Mouse (Mus musculus): ENCODE data around the gene Opn3. TPM values are rescaled to one million over a fixed set of nuclear protein-coding genes. Genes with fewer than 3 reads are reported as not detected.

The Opn3 gene
- total and polyA plus RNA-seq, 3 experiments = 0.50 to 2.2 TPM; not detected in 1

DNA sequence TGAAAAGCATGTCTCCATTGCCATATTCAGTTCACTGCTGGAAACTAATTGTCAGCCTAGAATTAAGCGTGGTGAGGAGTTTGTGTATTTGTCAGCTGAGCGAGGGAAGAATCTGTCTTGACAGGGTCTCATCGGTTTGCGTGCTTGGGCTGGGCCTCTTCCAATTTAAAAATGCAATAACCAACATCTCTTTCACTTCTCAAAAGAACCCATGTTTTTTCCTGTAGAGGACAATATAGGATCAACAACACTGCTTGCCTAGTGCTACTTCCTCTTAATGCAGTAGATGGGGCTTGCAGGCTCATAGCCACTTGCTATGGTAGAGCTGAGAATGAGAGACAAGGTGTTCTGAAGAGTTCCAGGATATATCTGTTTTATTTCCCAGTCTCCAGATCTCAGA is 32.7 kb downstream of the Opn3 start:
- DNase-seq (ENCODE audit: low read depth, low spot score) = no peak
- no peaks in the 10 kb centered on the region for H3K4me1 ChIP-seq (ENCODE audit: control insufficient read depth in 1 of 2, insufficient read depth in 2 of 2, low read length in 2 of 2)
- H3K9ac ChIP-seq (ENCODE audit: control insufficient read depth, low read depth, low read length, poor library complexity, severe bottlenecking) = no peak overlapping the region
- no peaks in the 10 kb centered on the region for H3K79me2 ChIP-seq (ENCODE audit: control insufficient read depth, insufficient read depth, low read length, poor library complexity)
- H3K4me3 ChIP-seq (ENCODE audit: control insufficient read depth in 1 of 2, insufficient read depth in 1 of 2, low read depth in 2 of 2, low read length in 2 of 2) = no peak overlapping the region
- TF ChIP-seq RCOR1 (IDR thresholded peaks at IDR 0.05; ENCODE audit: low read depth, low read length) (no peak), POLR2AphosphoS2 (IDR thresholded peaks at IDR 0.05; ENCODE audit: low read length) (no peak), CHD1 (IDR thresholded peaks at IDR 0.05; ENCODE audit: low read depth, low read length) (no peak), BHLHE40 (IDR thresholded peaks at IDR 0.05; ENCODE audit: borderline replicate concordance, low read depth, low read length) (no peak), UBTF (IDR thresholded peaks at IDR 0.05; ENCODE audit: borderline replicate concordance, insufficient read depth, low read depth, low read length) (no peak)
- H3K9me3 ChIP-seq (replicated peaks; ENCODE audit: insufficient read depth, low read length) = no peaks in the 10 kb centered on the region
- no peaks in the 10 kb centered on the region for H3K36me3 ChIP-seq (ENCODE audit: control insufficient read depth in 1 of 2, insufficient read depth in 2 of 2, low read length in 2 of 2)
- no peak overlapping the region for H3K27ac ChIP-seq (ENCODE audit: control insufficient read depth, low read depth, low read length)
- H3K27me3 ChIP-seq (ENCODE audit: control insufficient read depth in 1 of 2, insufficient read depth in 2 of 2, low read length in 2 of 2) = no peaks in the 10 kb centered on the region

DNA sequence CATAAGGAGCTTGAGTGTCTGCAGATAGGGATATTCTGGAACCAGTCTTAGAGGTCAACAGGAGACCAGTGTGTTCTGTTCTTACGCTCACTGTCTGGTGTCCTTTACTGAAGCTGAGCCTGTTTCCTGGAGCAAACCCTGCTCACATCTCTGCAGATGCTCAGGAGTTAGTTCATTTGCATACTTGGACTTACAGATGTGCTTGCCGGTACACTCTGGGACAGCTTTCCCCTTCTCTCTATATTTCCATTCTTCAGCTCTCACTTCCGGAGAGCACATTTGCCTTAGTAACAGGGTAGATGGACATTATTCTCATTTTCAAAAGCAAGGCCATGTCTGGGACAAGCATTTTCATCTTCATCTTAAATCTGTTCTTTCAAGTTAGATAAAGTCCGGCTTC is 44.0 kb downstream of the Opn3 start:
- H3K9me3 ChIP-seq (replicated peaks; ENCODE audit: insufficient read depth, low read length) = no peaks in the 10 kb centered on the region
- peaks cover 0 to 4% of the 10 kb centered on the region in 2 experiments; a peak in 3 of 4 replicates for H3K4me1 ChIP-seq (ENCODE audit: control insufficient read depth in 1 of 2, insufficient read depth in 2 of 2, low read length in 2 of 2)
- H3K27ac ChIP-seq (ENCODE audit: control insufficient read depth, low read depth, low read length) = no peak overlapping the region
- H3K27me3 ChIP-seq (ENCODE audit: control insufficient read depth in 1 of 2, insufficient read depth in 2 of 2, low read length in 2 of 2) = no peaks in the 10 kb centered on the region
- DNase-seq (ENCODE audit: low read depth, low spot score) = no peak
- H3K36me3 ChIP-seq (ENCODE audit: control insufficient read depth in 1 of 2, insufficient read depth in 2 of 2, low read length in 2 of 2) = 0 out of 4 replicates have a peak, but pooled peaks cover 0 to 3% of the 10 kb centered on the region in 2 experiments
- no peak for TF ChIP-seq MEF2A (IDR thresholded peaks at IDR 0.05; ENCODE audit: extremely low read depth, insufficient replicate concordance, low read depth, low read length, poor library complexity, severe bottlenecking)
- TF ChIP-seq MYC (IDR thresholded peaks at IDR 0.05; ENCODE audit: low read depth, low read length) = no peak
- TF ChIP-seq TCF12 (IDR thresholded peaks at IDR 0.05; ENCODE audit: low read depth, low read length) = no peak
- H3K79me2 ChIP-seq (ENCODE audit: control insufficient read depth, insufficient read depth, low read length, poor library complexity) = no peaks in the 10 kb centered on the region
- no peak overlapping the region for H3K9ac ChIP-seq (ENCODE audit: control insufficient read depth, low read depth, low read length, poor library complexity, severe bottlenecking)
- no peak overlapping the region for H3K4me3 ChIP-seq (ENCODE audit: control insufficient read depth in 1 of 2, insufficient read depth in 1 of 2, low read depth in 2 of 2, low read length in 2 of 2)

- Histone ChIP-seq H3K9me3 (replicated peaks; ENCODE audit: insufficient read depth, low read length) (no peaks in the 10 kb centered on the region), H3K4me3 (ENCODE audit: control insufficient read depth in 1 of 2, insufficient read depth in 1 of 2, low read depth in 2 of 2, low read length in 2 of 2) (no peak overlapping the region), H3K36me3 (ENCODE audit: control insufficient read depth in 1 of 2, insufficient read depth in 2 of 2, low read length in 2 of 2) (0 out of 4 replicates have a peak, but pooled peaks cover 0 to 3% of the 10 kb centered on the region in 2 experiments), H3K4me1 (ENCODE audit: control insufficient read depth in 1 of 2, insufficient read depth in 2 of 2, low read length in 2 of 2) (peaks cover 0 to 4% of the 10 kb centered on the region in 2 experiments; a peak in 3 of 4 replicates), H3K9ac (ENCODE audit: control insufficient read depth, low read depth, low read length, poor library complexity, severe bottlenecking) (no peak overlapping the region), H3K27ac (ENCODE audit: control insufficient read depth, low read depth, low read length) (no peak overlapping the region), H3K79me2 (ENCODE audit: control insufficient read depth, insufficient read depth, low read length, poor library complexity) (no peaks in the 10 kb centered on the region), H3K27me3 (ENCODE audit: control insufficient read depth in 1 of 2, insufficient read depth in 2 of 2, low read length in 2 of 2) (no peaks in the 10 kb centered on the region)
- DNase-seq (ENCODE audit: low read depth, low spot score) = no peak
- TF ChIP-seq ZC3H11A (IDR thresholded peaks at IDR 0.05; ENCODE audit: low read depth, low read length) (no peak), GABPA (IDR thresholded peaks at IDR 0.05; ENCODE audit: low read depth, low read length) (no peak)
Observed at GRCm38 (mm10) chr1:175646952-175647351, 45.6 kb downstream of the Opn3 start.
